Mouse (Mus musculus): ENCODE measurements at regions not wholly inside any gene's neighbourhood (a gene's known extent, or its start where the extent isn't known, plus 50 kb on each side); places are given as distances from the start of the nearest gene placed in this dataset.
"Not testable (repeated sequence)": the region's sequence is repeated elsewhere in the genome, so short reads cannot be mapped to it uniquely, and the experiment has no call there.

GRCm38 (mm10) chr7:60622271-60623249 lies 482.5 kb upstream of the Snrpn start:
- DNase-seq (ENCODE audit: low spot score), result peak; percentile 76
- WGBS, result 30% methylated on average over 29 of the region's 29 CpGs
- H3K4me3 ChIP-seq (ENCODE audit: low read depth, low read length); H3K4me1 ChIP-seq (ENCODE audit: control insufficient read depth, insufficient read depth, low read length); H3K27me3 ChIP-seq (ENCODE audit: control insufficient read depth, insufficient read depth, low read length); H3K9ac ChIP-seq (ENCODE audit: low read length); H3K27ac ChIP-seq (replicated peaks; ENCODE audit: low read depth, low read length); H3K36me3 ChIP-seq (ENCODE audit: control insufficient read depth, insufficient read depth, low read length); H3K9me3 ChIP-seq (ENCODE audit: control insufficient read depth, low read length): not testable (repeated sequence)
- peak overlapping the region; percentile 33 for H3K4me2 ChIP-seq (ENCODE audit: low read depth, severe bottlenecking)
- peak; percentile 79 for ATAC-seq (ENCODE audit: insufficient number of reproducible peaks, low FRiP score, low TSS enrichment, low read depth)

GRCm38 (mm10) chr7:60617070-60617674 lies 477.2 kb upstream of the Snrpn start:
- 8% methylated on average over 5 of the region's 5 CpGs for WGBS
- ATAC-seq (ENCODE audit: insufficient number of reproducible peaks, low FRiP score, low TSS enrichment, low read depth), result not testable (repeated sequence)

More at GRCm38 (mm10) chr7:60617070-60617674, 477.2 kb upstream of the Snrpn start:
- not testable (repeated sequence) for H3K4me2 ChIP-seq (ENCODE audit: low read depth, severe bottlenecking); H3K27ac ChIP-seq (replicated peaks; ENCODE audit: low read depth, low read length); H3K4me1 ChIP-seq (ENCODE audit: control insufficient read depth, insufficient read depth, low read length); H3K9me3 ChIP-seq (ENCODE audit: control insufficient read depth, low read length); H3K4me3 ChIP-seq (ENCODE audit: low read depth, low read length); H3K27me3 ChIP-seq (ENCODE audit: control insufficient read depth, insufficient read depth, low read length); H3K36me3 ChIP-seq (ENCODE audit: control insufficient read depth, insufficient read depth, low read length); H3K9ac ChIP-seq (ENCODE audit: low read length)
- DNase-seq (ENCODE audit: low spot score), result peak; percentile 45

All from limb, embryonic 11.5 days (tissue).